Mouse (Mus musculus): ENCODE measurements around the gene Bcl11b. TPM values are rescaled to one million over a fixed set of nuclear protein-coding genes. Genes with fewer than 3 reads are reported as not detected.

The Bcl11b gene
- polyA plus RNA-seq, 1 experiment from 2014 or later: 3.5 TPM

DNA sequence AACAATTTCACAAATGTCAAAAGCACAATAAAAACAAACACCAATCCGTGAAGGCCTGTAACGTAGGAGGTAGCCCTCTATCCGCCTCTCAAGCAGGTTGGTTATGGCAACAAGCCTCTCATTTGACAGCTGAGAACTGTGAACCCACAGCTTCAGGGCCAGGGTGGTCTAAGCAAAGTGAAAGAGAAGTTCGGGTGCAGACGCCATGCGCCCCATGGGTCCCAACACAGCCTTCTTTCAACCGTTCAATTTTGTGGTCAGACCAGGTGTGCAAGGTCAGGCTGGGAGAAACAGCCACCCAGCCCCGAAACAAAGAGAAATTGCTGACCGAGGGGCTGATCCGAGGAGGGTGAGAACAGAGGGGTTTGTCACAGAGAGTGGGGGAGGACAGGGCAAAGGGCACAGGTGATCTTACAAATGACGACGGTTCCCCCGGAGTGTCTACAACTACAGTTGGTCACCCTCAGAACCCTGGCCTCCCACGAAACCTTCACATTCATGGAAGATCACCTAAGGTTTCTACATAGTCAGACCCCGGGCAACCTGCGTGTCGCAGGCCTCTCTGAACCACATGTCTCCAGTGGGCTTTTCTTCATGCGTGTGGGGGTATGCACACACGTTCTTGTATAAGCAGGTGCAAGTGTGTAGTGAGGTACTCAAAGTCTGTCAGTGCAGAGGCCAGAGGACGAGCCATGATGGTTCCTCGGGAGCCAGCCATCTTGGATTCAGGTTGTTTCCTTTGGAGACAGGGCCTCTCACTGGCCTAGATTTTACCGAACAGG lies 77.1 kb downstream of the Bcl11b start:
- H3K27me3 ChIP-seq (ENCODE audit: control insufficient read depth, insufficient read depth, low read length): no peaks in the 10 kb centered on the region
- H3K36me3 ChIP-seq (ENCODE audit: control insufficient read depth, insufficient read depth, low read length): no peaks in the 10 kb centered on the region
- no peak overlapping the region for H3K9ac ChIP-seq (ENCODE audit: low read depth, low read length)
- no peaks in the 10 kb centered on the region for H3K9me3 ChIP-seq (ENCODE audit: control insufficient read depth, low read length)
- H3K4me2 ChIP-seq (replicated peaks; ENCODE audit: low read depth, low read length): no peak overlapping the region
- ATAC-seq (ENCODE audit: low FRiP score, low TSS enrichment): no peak
- no peak overlapping the region for H3K27ac ChIP-seq (ENCODE audit: low read depth, low read length)
- WGBS: 82% methylated on average over 22 of the region's 22 CpGs
- H3K4me1 ChIP-seq (ENCODE audit: control insufficient read depth, insufficient read depth, low read length): peaks cover 36% of the 10 kb centered on the region
- H3K4me3 ChIP-seq (ENCODE audit: low read length): no peak overlapping the region

DNA sequence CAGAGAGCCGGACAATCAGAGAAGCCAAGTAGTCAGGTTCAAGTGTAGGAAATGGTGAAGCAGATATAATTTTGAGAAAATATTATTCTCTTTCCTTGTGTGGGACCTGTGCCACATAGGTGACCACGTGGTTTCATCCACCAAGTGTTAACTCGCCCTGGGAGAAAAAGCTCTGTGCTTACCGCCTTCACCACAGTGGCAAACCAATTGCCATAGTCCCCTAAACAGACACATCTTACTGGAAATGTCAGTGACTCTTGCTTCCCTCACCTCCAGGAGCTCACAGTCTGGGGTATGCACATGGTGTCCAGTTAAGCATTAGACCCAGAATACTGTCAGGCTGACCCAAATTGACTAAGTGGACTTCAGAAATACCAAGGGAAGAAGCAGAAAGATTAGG lies 78.7 kb downstream of the Bcl11b start:
- H3K9ac ChIP-seq (ENCODE audit: low read depth, low read length): no peak overlapping the region
- ATAC-seq (ENCODE audit: low FRiP score, low TSS enrichment): no peak
- H3K4me1 ChIP-seq (ENCODE audit: control insufficient read depth, insufficient read depth, low read length): peaks cover 20% of the 10 kb centered on the region
- no peak overlapping the region for H3K27ac ChIP-seq (ENCODE audit: low read depth, low read length)
- 83% methylated on average over 4 of the region's 4 CpGs for WGBS
- no peak overlapping the region for H3K4me2 ChIP-seq (replicated peaks; ENCODE audit: low read depth, low read length)
- H3K27me3 ChIP-seq (ENCODE audit: control insufficient read depth, insufficient read depth, low read length): no peaks in the 10 kb centered on the region
- no peak overlapping the region for H3K4me3 ChIP-seq (ENCODE audit: low read length)
- no peaks in the 10 kb centered on the region for H3K9me3 ChIP-seq (ENCODE audit: control insufficient read depth, low read length)
- H3K36me3 ChIP-seq (ENCODE audit: control insufficient read depth, insufficient read depth, low read length): no peaks in the 10 kb centered on the region

DNA sequence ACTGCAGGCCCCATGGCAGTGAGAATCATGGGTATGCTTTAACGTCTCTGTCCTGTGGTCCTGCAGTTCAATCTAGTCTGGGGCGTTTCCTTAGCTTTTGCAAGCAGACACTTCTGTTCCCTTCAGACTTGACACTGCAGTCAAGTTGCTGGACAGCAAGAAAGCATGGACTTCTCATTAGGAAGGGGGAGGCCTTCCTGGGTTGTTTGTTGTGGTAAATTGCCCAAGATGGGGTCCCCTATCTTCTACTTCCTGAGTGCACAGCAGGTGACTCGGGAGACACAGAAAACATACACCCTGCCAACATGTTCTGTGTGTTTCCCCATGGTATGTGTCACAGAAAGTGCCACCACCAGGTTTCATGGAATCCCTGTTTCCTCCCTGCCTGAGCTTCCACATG lies 79.4 kb downstream of the Bcl11b start:
- no peak overlapping the region for H3K27ac ChIP-seq (ENCODE audit: low read depth, low read length)
- peaks cover 17% of the 10 kb centered on the region for H3K4me1 ChIP-seq (ENCODE audit: control insufficient read depth, insufficient read depth, low read length)
- H3K4me2 ChIP-seq (replicated peaks; ENCODE audit: low read depth, low read length): no peak overlapping the region
- ATAC-seq (ENCODE audit: low FRiP score, low TSS enrichment): no peak
- H3K4me3 ChIP-seq (ENCODE audit: low read length): no peak overlapping the region
- H3K9me3 ChIP-seq (ENCODE audit: control insufficient read depth, low read length): no peaks in the 10 kb centered on the region
- no peaks in the 10 kb centered on the region for H3K27me3 ChIP-seq (ENCODE audit: control insufficient read depth, insufficient read depth, low read length)
- no peaks in the 10 kb centered on the region for H3K36me3 ChIP-seq (ENCODE audit: control insufficient read depth, insufficient read depth, low read length)
- WGBS: 68% methylated on average over 3 of the region's 3 CpGs
- no peak overlapping the region for H3K9ac ChIP-seq (ENCODE audit: low read depth, low read length)

DNA sequence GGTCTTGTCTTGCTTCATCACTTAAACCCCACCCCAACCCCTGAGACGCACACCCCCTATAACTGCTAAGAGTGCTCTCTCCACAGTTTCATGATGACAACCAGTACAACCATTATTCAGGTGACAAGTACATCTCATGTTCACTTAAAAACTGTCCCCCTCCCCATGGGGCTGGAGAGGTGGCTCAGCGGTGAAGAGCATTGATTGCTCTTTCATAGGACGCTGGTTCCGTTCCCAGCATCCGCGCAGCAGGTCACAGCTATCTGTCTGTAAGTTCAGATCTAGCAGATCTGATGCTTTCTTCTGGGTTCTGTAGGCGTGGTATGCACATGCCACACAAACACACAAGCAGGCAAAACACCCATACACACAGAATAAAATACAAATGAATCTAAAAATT lies 81.2 kb downstream of the Bcl11b start:
- H3K4me1 ChIP-seq (ENCODE audit: control insufficient read depth, insufficient read depth, low read length): peaks cover under 1% of the 10 kb centered on the region; the same call in 1 of the 2 replicates
- no peak for ATAC-seq (ENCODE audit: low FRiP score, low TSS enrichment)
- 95% methylated on average over 7 of the region's 7 CpGs for WGBS

DNA sequence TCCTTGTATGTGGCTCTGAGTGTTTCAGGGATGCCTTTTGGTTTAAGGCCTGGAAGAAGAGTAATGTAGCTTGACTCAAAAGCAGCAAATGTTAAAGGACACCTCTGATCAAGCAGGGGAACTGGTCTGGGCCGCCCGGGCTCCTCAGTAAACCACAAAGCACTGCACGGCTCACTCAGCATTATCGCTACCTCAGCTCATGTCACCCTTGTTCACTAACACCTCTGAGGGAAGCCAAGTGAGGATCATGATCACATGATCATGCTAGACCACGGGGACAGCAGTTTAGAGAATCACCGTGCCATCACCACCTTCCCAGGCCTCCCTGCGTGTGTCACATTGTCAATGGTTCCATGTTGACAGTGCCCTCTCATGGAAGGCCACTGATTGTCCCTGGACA lies 81.8 kb downstream of the Bcl11b start:
- Histone ChIP-seq H3K4me1 (ENCODE audit: control insufficient read depth, insufficient read depth, low read length) (no peaks in the 10 kb centered on the region), H3K36me3 (ENCODE audit: control insufficient read depth, insufficient read depth, low read length) (peaks cover 6% of the 10 kb centered on the region), H3K4me3 (ENCODE audit: low read length) (no peak overlapping the region), H3K9me3 (ENCODE audit: control insufficient read depth, low read length) (peaks cover 6% of the 10 kb centered on the region; the same call in 1 of the 2 replicates), H3K9ac (ENCODE audit: low read depth, low read length) (no peak overlapping the region), H3K27ac (ENCODE audit: low read depth, low read length) (no peak overlapping the region), H3K27me3 (ENCODE audit: control insufficient read depth, insufficient read depth, low read length) (no peaks in the 10 kb centered on the region), H3K4me2 (replicated peaks; ENCODE audit: low read depth, low read length) (no peak overlapping the region)
- WGBS: 90% methylated on average over 7 of the region's 7 CpGs
- ATAC-seq (ENCODE audit: low FRiP score, low TSS enrichment): no peak

More for the DNA sequence above, 81.2 kb downstream of the Bcl11b start:
- no peak overlapping the region for H3K4me3 ChIP-seq (ENCODE audit: low read length)
- no peaks in the 10 kb centered on the region for H3K36me3 ChIP-seq (ENCODE audit: control insufficient read depth, insufficient read depth, low read length)
- no peak overlapping the region for H3K27ac ChIP-seq (ENCODE audit: low read depth, low read length)
- H3K4me2 ChIP-seq (replicated peaks; ENCODE audit: low read depth, low read length): no peak overlapping the region
- H3K27me3 ChIP-seq (ENCODE audit: control insufficient read depth, insufficient read depth, low read length): no peaks in the 10 kb centered on the region
- H3K9me3 ChIP-seq (ENCODE audit: control insufficient read depth, low read length): no peaks in the 10 kb centered on the region
- no peak overlapping the region for H3K9ac ChIP-seq (ENCODE audit: low read depth, low read length)

DNA sequence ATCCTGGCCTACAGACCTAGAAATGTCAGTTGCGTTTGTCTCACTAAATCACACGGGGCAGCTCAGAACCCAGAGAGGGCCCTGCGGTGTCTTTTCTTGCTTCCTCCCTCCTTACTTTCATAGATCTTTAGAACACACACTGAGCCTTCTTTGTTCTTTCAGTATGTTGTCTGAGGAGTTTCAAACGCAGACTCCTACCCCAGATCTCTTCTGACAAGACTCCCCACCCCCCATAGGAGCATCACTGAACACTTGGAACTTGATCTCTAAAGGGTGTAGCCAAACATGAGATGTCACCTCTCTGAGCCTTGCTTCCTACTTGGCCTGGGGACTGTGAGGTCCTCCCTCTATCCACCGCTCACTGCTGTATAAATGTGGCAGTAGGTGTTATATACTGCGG lies 82.2 kb downstream of the Bcl11b start:
- H3K9me3 ChIP-seq (ENCODE audit: control insufficient read depth, low read length): peaks cover 10% of the 10 kb centered on the region; the same call in 1 of the 2 replicates
- WGBS: 51% methylated on average over 6 of the region's 6 CpGs
- no peak for ATAC-seq (ENCODE audit: low FRiP score, low TSS enrichment)
- no peak overlapping the region for H3K27ac ChIP-seq (ENCODE audit: low read depth, low read length)
- H3K4me2 ChIP-seq (replicated peaks; ENCODE audit: low read depth, low read length): no peak overlapping the region
- H3K36me3 ChIP-seq (ENCODE audit: control insufficient read depth, insufficient read depth, low read length): peaks cover 10% of the 10 kb centered on the region
- H3K4me3 ChIP-seq (ENCODE audit: low read length): no peak overlapping the region
- H3K27me3 ChIP-seq (ENCODE audit: control insufficient read depth, insufficient read depth, low read length): no peaks in the 10 kb centered on the region
- H3K4me1 ChIP-seq (ENCODE audit: control insufficient read depth, insufficient read depth, low read length): no peaks in the 10 kb centered on the region
- no peak overlapping the region for H3K9ac ChIP-seq (ENCODE audit: low read depth, low read length)

DNA sequence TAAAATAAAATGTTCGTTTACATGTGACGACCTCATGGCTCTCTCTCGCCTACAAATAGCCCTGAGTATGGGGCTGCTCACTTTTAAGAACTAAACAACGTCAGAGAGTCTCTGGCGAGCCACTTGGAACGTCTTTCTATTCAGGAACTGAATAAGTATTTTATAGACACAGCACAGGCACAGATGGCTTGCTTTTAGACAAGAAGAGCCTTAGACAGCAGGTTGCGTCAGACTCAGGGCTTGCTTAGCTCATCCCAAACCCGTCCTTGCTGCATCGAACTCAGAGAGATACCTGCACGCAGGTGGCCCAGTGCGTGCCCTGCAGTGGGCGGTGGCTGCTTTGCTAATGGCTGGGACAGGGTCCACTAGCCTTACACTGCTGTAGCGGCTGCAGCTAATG lies 82.7 kb downstream of the Bcl11b start:
- H3K4me2 ChIP-seq (replicated peaks; ENCODE audit: low read depth, low read length): no peak overlapping the region
- H3K36me3 ChIP-seq (ENCODE audit: control insufficient read depth, insufficient read depth, low read length): peaks cover 15% of the 10 kb centered on the region
- H3K9ac ChIP-seq (ENCODE audit: low read depth, low read length): no peak overlapping the region
- H3K27ac ChIP-seq (ENCODE audit: low read depth, low read length): no peak overlapping the region
- H3K9me3 ChIP-seq (ENCODE audit: control insufficient read depth, low read length): peaks cover 14% of the 10 kb centered on the region; the same call in 1 of the 2 replicates
- WGBS: 66% methylated on average over 13 of the region's 13 CpGs
- H3K27me3 ChIP-seq (ENCODE audit: control insufficient read depth, insufficient read depth, low read length): no peaks in the 10 kb centered on the region
- no peak overlapping the region for H3K4me3 ChIP-seq (ENCODE audit: low read length)
- ATAC-seq (ENCODE audit: low FRiP score, low TSS enrichment): no peak
- H3K4me1 ChIP-seq (ENCODE audit: control insufficient read depth, insufficient read depth, low read length): no peaks in the 10 kb centered on the region

DNA sequence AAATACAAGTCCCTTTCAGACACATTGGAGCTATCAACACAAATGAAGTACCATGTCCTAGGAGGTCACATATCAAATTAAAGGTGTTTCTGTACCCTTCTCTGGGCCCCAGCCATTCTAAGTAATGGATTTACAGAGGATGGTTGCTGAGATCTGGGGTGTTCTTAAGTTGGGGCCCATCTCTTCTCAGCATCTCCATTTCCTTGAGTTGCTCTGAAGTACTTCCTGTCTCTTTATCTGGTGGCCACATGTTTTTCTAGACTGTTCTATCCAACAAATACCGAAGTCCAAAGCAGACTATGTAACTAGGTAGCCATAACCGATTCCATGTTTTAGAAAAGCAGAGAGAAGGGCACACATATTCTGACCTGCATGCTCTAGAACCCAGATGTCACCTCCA lies 83.3 kb downstream of the Bcl11b start:
- H3K27me3 ChIP-seq (ENCODE audit: control insufficient read depth, insufficient read depth, low read length): no peaks in the 10 kb centered on the region
- WGBS: 90% methylated on average over 2 of the region's 2 CpGs
- ATAC-seq (ENCODE audit: low FRiP score, low TSS enrichment): no peak

DNA sequence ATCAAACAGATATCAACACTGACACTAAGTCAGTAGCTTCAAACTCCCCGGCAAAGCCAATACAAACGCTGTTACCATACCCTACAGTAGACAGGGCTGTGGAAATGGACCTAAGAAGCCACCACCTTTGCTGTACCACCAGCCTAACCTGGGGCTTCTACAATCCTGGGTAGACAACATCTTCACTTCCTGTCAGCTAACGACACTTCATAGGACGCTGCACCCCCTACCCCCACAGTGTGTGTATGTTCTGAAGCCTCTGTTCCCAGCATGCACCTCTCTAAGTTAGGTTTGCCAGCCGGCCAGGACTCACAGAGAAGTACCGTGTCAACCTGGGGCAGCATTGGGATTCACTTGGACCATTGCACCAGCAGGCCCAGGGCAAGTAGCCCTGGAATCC lies 84.6 kb downstream of the Bcl11b start:
- H3K27me3 ChIP-seq (ENCODE audit: control insufficient read depth, insufficient read depth, low read length): no peaks in the 10 kb centered on the region
- no peaks in the 10 kb centered on the region for H3K4me1 ChIP-seq (ENCODE audit: control insufficient read depth, insufficient read depth, low read length)
- H3K27ac ChIP-seq (ENCODE audit: low read depth, low read length): no peak overlapping the region
- WGBS: 90% methylated on average over 6 of the region's 6 CpGs
- H3K36me3 ChIP-seq (ENCODE audit: control insufficient read depth, insufficient read depth, low read length): peaks cover 22% of the 10 kb centered on the region
- peaks cover 15% of the 10 kb centered on the region; the same call in 1 of the 2 replicates for H3K9me3 ChIP-seq (ENCODE audit: control insufficient read depth, low read length)
- no peak overlapping the region for H3K4me3 ChIP-seq (ENCODE audit: low read length)
- H3K9ac ChIP-seq (ENCODE audit: low read depth, low read length): no peak overlapping the region
- ATAC-seq (ENCODE audit: low FRiP score, low TSS enrichment): no peak
- H3K4me2 ChIP-seq (replicated peaks; ENCODE audit: low read depth, low read length): no peak overlapping the region

More for the DNA sequence above, 83.3 kb downstream of the Bcl11b start:
- Histone ChIP-seq H3K27ac (ENCODE audit: low read depth, low read length) (no peak overlapping the region), H3K36me3 (ENCODE audit: control insufficient read depth, insufficient read depth, low read length) (peaks cover 21% of the 10 kb centered on the region), H3K9ac (ENCODE audit: low read depth, low read length) (no peak overlapping the region), H3K4me3 (ENCODE audit: low read length) (no peak overlapping the region), H3K9me3 (ENCODE audit: control insufficient read depth, low read length) (peaks cover 15% of the 10 kb centered on the region; the same call in 1 of the 2 replicates), H3K4me1 (ENCODE audit: control insufficient read depth, insufficient read depth, low read length) (no peaks in the 10 kb centered on the region), H3K4me2 (replicated peaks; ENCODE audit: low read depth, low read length) (no peak overlapping the region)

All from kidney, embryonic 14.5 days (tissue).